Mouse (Mus musculus) neutrophil, adult 5-6 weeks (primary cell): ENCODE data around the gene Psme2. TPM values are rescaled to one million over a fixed set of nuclear protein-coding genes. Genes with fewer than 3 reads are reported as not detected.
A peak's percentile ranks its signal among the peaks of the same experiment; 100 is the strongest.

Experiments used
- ATAC-seq: fragments of 151-379, 151-347 bp; 2 replicates; pipeline ENCODE4 v1.8.0; 2017; ENCODE audit warnings: mild to moderate bottlenecking, moderate TSS enrichment; ENCODE audit not compliant: insufficient number of reproducible peaks, poor library complexity, low FRiP score, severe bottlenecking; ENCODE audit errors: extremely low read depth
- total RNA-seq: library from RNA; stranded (forward); fragments of 200-1000 nt; gene quantifications from 2 replicates; pipeline ENCODE4 v1.2.3, GENCODE M21; 2017

Psme2 gene
- total RNA-seq, 1 experiment from 2014 or later = 175 TPM

DNA sequence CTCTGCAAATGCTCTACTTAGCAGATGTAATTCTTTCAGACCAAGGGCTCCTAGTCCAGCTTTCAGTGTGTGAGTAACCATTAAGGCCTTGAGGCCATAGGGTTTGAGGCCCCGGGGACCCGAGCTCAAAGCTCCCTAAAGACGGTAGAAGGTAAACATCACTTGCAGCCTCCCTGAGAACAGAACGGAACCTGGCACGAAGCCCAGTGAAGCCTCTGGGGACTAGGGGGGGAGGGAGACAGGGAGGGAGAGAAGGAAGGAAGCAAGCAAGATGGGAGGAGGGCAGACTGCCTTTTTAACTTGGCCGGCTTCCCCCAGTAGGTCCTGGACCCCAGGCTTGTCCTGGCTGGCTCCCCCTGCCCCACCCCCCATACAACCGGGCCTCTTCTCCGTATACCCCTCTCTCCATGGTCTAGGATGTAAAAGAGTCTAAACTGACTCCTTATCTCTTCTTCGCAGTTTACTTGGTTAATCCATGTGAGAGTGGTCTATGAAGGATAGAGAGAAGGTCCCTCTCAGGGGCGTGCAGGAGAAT is 50.1 kb downstream of the Psme2 start:
- peak; percentile 7; the same call in 1 of the 2 replicates for ATAC-seq

DNA sequence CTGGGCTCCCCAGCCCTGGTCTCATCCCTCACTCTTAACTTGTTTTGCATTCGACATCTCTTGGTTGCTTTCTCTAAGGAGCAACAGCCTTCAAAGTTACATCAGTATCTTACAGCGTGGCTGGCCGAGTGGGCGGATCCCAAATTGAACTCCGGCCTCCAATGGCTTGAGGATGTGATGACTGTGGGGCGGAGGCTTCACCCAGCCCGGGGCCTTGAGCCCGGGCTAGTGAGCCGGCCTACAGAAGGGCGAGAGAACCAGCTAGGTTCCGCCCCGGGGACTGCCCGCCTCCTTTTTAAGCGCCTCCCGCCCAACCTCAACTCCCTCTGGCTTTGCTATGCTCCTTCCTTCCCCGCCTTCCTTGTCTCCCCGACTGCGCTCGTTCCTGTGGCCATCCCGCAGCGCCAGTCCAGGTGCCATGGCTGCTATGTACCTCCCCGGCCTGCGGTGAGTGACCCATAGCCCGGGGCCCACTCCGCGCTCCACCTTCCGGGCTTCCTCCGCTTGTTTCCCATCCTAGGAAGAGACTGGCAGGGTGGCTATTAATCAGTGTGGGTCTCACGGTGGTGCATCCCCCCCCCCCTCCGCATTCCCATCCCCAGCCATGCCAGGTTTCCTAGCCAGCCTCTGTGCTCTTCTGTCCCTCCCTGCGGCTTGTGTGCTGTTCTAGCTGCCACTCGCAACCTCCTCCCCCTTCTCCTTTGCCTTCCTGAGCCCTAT is 50.7 kb downstream of the Psme2 start, which contains the start of gene Pck2:
Pck2 (plus strand) TSS at position 200 of the 720 bp plus-strand sequence.
- peak; percentile 91 for ATAC-seq

Other genes starting within 250 kb of the Psme2 start
- 22.9 and 24.1 TPM in 2 replicates for gene Dhrs4, start 112.4 kb downstream of the Psme2 start, total RNA-seq
- 0.74 TPM in 1 of 2 replicates, not detected in the other for gene Carmil3, start 100.5 kb downstream of the Psme2 start, total RNA-seq
- not detected in 2 replicates for gene Cpne6, start 80.7 kb downstream of the Psme2 start, total RNA-seq
- 0.12 TPM in 1 of 2 replicates, not detected in the other for gene Nrl, start 66.1 kb downstream of the Psme2 start, total RNA-seq
- 38.6 and 38.8 TPM in 2 replicates for gene Pck2, start 50.8 kb downstream of the Psme2 start, total RNA-seq
- 82.2 and 98.6 TPM in 2 replicates for gene Dcaf11, start 31.1 kb downstream of the Psme2 start, total RNA-seq
- 6.9 and 9.1 TPM in 2 replicates for gene A730061H03Rik, start 30.7 kb downstream of the Psme2 start, total RNA-seq
- gene Fitm1, start 15.5 kb downstream of the Psme2 start, total RNA-seq = not detected in 2 replicates
- 254 and 295 TPM in 2 replicates for gene Psme1, start 13.0 kb downstream of the Psme2 start, total RNA-seq
- gene Emc9, start 5.8 kb downstream of the Psme2 start, total RNA-seq = 5.0 TPM in 2 replicates
- gene Rnf31, start 595 bp upstream of the Psme2 start, total RNA-seq = 73.4 and 82.3 TPM in 2 replicates
- 163 and 164 TPM in 2 replicates for gene Irf9, start 12.5 kb upstream of the Psme2 start, total RNA-seq
- not detected in 2 replicates for gene Rec8, start 26.9 kb upstream of the Psme2 start, total RNA-seq
- gene Ipo4, start 44.8 kb upstream of the Psme2 start, total RNA-seq = 4.2 and 11.3 TPM in 2 replicates
- 2.1 and 2.8 TPM in 2 replicates for gene Gm49378, start 46.8 kb upstream of the Psme2 start, total RNA-seq
- gene Tm9sf1, start 52.7 kb upstream of the Psme2 start, total RNA-seq = 40.7 and 42.5 TPM in 2 replicates
- gene Tssk4, start 59.1 kb upstream of the Psme2 start, total RNA-seq = 0.98 and 2.1 TPM in 2 replicates
- 40.6 and 42.1 TPM in 2 replicates for gene Mdp1, start 69.4 kb upstream of the Psme2 start, total RNA-seq
- 27.5 and 44.8 TPM in 2 replicates for gene Gmpr2, start 80.8 kb upstream of the Psme2 start, total RNA-seq
- gene Nedd8, start 81.0 kb upstream of the Psme2 start, total RNA-seq = 158 and 211 TPM in 2 replicates
- 64.8 and 68.2 TPM in 2 replicates for gene Tinf2, start 90.7 kb upstream of the Psme2 start, total RNA-seq
- gene Tgm1, start 122.8 kb upstream of the Psme2 start, total RNA-seq = 6.9 and 9.5 TPM in 2 replicates
- 27.2 and 36.8 TPM in 2 replicates for gene Rabggta, start 131.2 kb upstream of the Psme2 start, total RNA-seq
- 20.4 and 28.0 TPM in 2 replicates for gene Dhrs1, start 154.6 kb upstream of the Psme2 start, total RNA-seq
- 12.1 and 15.8 TPM in 2 replicates for gene Nop9, start 154.6 kb upstream of the Psme2 start, total RNA-seq
- 0.49 TPM in 1 of 2 replicates, not detected in the other for gene Cideb, start 167.3 kb upstream of the Psme2 start, total RNA-seq
- 0.25 and 0.81 TPM in 2 replicates for gene Ltb4r2, start 170.3 kb upstream of the Psme2 start, total RNA-seq
- 12.9 and 14.6 TPM in 2 replicates for gene Ltb4r1, start 174.8 kb upstream of the Psme2 start, total RNA-seq
- gene Adcy4, start 193.0 kb upstream of the Psme2 start, total RNA-seq = 0.49 TPM in 1 of 2 replicates, not detected in the other
- gene Ripk3, start 197.8 kb upstream of the Psme2 start, total RNA-seq = 17.3 and 30.9 TPM in 2 replicates
- gene Nfatc4, start 232.0 kb upstream of the Psme2 start, total RNA-seq = not detected in 2 replicates